Mouse (Mus musculus) cerebellum, adult 11-12 months (tissue): ENCODE results near the gene Glt8d2.

ENCODE experiments used
- DNase-seq: peaks from one replicate; pipeline ENCODE4 v3.0.0; 2022

Gene Glt8d2

DNA sequence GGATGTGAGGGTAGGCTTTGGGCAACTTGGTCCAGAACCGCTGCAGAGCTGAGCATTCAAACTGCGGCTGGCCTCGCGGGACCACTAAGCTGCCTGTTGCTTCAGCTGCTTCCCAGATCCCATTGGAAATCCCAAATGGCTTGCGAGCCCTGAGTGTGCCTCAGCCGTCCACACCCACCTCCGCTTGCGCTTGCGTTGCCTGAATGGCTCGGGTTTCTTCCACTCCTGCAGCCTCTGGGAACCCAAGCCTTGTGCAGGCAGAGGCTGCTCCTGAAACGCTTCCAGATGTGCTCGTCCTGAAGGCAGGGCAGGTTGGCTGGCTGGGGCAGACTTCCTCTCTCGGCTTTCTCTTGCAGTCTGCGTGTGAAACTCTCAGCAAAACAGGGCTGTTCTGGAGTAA is at the start of gene Glt8d2:
Gene Glt8d2, minus strand, starts transcription at position 157 of the 400 bp plus-strand sequence.
- DNase-seq, result no peak

DNA sequence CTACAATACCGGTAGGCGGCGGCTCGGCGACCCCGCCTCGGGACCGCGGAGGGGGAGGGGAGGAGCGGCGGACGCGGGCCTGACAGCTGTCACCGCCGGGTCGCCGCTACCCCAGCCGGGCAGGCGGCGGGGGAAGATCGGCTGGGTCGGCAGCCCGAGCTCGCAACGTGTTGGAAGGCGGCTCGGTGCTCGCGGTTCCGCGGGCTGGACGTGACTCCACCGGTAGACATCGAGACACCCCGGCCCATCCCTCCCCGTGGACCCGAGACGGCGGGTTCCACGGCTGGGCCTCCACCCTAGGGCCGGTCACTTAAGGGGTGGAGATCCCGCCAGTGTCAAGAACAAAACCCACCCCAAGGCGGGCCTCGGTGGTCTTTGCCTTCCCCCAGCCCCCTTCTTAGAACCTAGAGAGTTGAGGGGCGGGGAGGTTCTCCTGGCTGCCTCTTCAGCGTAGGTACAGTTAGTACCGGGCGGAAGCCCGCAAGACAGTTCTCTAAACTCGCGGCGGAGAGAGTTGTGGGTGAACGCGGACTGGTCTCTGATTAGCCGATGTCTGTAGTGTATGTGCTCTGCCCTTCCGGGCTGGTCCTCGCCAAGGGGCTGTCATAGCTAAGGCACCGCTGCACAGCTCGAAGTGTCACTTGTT is 9.0 kb upstream of the Glt8d2 start:
- no peak for DNase-seq

- peak; percentile 89 for DNase-seq
Observed at GRCm38 (mm10) chr10:82698712-82699261, 8.3 kb upstream of the Glt8d2 start.

DNA sequence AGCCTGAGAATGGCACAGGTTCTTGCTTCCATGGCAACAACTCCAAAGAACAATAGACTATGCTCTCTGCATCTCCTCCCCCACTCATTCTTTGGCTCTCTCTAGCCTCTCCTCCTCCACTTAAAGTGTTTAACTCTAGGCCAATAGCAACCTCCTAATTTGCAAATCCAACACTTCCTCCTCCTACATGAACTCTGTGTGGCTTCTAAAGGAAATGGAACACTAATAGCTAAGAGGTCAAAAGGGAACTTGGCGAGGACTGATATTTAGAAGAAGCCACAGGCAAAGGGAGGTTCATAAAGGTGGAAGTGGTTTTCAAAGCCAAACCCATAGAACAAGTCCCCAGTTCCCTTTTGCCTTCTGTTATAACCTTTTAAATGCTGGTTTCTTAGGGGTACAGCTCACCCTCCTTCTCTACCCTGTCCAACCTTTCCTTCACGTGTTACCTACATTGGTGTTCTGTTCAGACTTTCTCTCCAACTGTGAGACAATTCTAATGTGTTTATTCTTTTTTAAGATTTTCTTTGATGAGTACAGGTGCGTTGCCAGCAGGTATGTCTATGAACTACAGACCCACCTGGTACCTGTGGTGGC is 7.0 kb upstream of the Glt8d2 start:
- no peak for DNase-seq

GRCm38 (mm10) chr10:82696453-82697079 is 6.1 kb upstream of the Glt8d2 start:
- DNase-seq, result peak; percentile 58

DNA sequence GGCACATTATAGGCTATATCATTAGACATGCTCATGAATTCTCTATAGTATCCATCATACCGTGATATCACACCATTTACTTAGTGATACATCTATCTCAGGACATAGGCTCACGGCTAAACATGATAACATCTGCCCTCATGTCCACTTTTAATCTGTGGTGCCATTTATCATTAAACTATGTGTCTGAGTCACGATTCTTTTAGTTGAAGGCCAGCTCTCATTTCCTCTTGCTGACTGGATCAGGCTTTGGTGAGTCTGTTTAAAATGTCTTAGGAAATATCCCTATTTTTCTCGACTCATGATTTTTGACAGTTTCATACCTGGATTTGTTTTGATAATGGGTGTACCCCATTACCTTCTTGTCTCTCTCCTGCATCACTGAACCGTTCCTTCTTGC is 5.5 kb upstream of the Glt8d2 start, which contains the start of gene Hcfc2:
Gene Hcfc2, plus strand, starts transcription at position 205 of the 400 bp plus-strand sequence.
- DNase-seq, result no peak

DNA sequence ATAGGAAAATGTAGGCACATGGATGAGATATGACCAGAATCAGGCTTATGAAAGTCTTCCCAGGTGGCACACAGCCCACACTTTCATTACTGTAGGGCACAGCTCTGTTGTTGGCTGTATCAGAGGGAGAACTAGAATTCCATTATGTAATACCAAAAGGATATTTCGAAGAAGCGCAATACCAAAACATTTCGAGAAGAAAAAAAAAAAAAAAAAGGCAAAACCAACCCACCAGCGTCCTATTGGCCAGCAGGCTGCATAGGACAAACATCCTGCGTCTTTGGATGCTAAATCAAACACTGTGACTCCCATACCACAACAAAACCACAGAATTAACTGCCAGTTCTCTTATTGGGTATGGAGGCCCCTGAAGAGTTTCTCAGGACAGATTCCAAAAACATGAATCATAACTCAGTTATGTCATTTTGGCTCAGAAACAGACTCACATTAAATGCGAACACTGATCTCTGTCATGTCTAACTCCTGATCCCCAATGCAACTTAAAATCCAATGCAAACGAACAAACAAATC is 704 bp downstream of the Glt8d2 start:
- no peak for DNase-seq

- DNase-seq, result no peak
Observed at GRCm38 (mm10) chr10:82685440-82685839, 5.0 kb downstream of the Glt8d2 start.

- DNase-seq, result peak; percentile 56
Observed at GRCm38 (mm10) chr10:82681639-82682038, 8.8 kb downstream of the Glt8d2 start.

- no peak for DNase-seq
Observed at GRCm38 (mm10) chr10:82680769-82681168, 9.7 kb downstream of the Glt8d2 start.

DNA sequence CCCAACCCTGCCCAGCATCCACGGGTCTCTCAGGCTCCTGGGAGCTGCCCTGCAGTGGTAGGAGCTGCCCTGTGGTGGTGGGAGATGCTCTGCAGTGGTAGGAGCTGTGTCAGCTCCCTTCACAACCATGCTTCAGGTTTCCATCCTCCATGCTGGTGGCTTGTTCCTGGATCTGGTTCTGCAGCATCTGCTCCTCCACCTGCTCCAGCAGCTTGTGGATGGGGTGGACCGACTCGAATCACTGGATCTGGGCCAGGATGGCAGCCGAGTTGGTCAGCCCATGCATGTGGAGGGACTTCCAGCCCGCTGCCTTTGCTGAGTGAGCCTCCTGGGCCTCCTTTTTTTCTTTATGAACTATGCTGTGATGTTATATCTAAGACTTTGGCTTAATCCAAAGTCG is 13.5 kb downstream of the Glt8d2 start:
- DNase-seq, result peak; percentile 97

DNA sequence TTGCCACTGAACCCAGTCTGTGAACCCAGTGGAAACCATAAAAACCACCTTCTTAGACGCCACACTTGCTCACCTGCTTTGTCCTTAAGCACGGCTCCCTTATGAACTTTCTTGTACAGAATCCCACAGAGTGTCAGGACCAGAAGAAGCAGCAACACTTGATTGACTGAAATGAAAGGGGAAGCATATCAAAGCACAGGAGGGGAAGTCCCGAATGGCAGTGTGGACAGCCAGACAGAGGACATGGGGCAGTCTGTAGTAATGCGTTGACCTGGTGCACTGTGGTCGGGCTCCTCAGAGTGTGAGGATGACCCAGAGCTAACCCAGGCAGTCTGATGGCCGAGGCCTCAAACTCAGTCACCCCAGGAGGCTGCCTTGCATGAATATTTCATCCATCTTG is 20.2 kb downstream of the Glt8d2 start:
- no peak for DNase-seq

DNA sequence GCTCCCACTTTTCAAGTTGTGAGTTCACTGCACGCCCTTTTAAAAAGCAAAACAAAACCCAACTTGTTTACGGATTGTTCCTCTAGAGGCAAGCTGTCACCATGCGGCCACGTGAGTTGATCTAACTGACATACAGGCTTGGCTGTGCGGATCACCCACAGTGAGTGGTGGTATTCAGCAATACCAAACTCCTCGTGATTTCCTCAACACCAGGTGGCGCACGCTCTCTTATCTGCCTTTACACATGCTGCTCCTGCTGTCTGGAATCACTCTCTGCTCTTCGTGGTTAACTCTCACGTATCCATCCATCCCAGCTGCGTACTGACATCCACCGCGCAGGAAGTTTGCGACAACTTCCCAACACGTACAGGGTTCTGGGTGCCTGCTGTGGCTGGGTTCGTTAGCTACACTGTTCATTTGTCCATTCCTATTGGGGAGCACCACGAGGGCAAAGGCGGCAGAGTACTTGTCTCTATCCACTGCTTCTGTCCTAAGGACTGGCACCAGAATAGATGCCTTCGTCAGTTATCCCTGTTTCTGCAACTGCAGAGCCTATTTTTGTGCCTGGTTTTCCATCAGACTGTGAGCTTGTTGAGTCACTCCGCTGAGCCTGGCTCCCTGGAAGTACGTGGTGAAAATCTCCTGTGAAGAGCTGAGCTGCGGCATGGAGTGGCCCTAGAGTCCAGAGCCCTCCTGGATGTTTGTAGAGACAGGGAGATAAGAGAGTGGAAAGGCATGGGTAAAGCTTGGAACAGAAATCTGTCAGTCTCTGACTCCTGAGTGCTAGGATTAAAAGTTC is 23.8 kb downstream of the Glt8d2 start:
- peak; percentile 86 for DNase-seq

DNA sequence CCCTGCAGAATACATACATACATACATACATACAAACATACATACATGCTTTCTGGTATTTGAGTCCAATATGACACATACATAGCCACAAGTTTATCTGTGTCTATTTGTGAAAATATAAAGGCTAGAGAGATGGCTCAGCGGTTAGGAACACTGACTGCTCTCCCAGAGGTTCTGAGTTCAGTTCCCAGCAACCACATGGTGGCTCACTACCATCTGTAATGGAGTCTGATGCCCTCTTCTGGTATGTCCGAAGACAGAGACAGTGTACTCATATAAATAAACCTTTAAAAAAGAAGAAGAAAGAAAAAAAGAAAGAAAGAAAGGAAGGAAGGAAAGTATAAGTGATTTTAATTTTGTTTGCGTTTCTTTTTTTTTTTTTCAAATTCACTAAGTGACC is 24.5 kb downstream of the Glt8d2 start:
- no peak for DNase-seq

- no peak for DNase-seq
Observed at GRCm38 (mm10) chr10:82663289-82663688, 27.2 kb downstream of the Glt8d2 start.

GRCm38 (mm10) chr10:82662267-82662990 is 28.0 kb downstream of the Glt8d2 start:
- peak; percentile 86 for DNase-seq

- DNase-seq, result peak; percentile 52
Observed at GRCm38 (mm10) chr10:82661820-82662219, 28.6 kb downstream of the Glt8d2 start.

DNA sequence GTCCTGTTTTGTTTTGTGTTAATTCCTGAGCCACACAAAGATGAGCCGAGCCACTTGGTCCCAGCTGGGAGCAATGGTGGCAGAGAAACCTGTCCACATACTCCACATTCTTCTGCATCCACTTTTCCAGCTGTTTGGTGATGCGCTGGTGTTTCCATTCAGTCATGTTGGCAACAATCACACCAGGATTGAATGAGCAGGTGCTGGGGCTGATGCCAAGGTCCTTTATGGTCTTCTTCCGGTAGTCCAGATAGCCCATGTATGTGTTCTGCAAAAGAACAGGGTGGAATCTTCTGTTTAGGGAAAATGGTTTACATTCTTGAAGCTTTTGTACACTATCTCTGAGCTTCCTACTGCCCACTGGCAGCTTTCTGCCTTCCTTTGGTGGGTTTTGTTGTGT is 35.9 kb downstream of the Glt8d2 start:
- DNase-seq, result no peak

GRCm38 (mm10) chr10:82652625-82653024 is 37.8 kb downstream of the Glt8d2 start:
- DNase-seq, result no peak

GRCm38 (mm10) chr10:82651221-82651620 is 39.2 kb downstream of the Glt8d2 start:
- DNase-seq, result no peak

- DNase-seq, result no peak
Observed at GRCm38 (mm10) chr10:82647205-82647811, 43.1 kb downstream of the Glt8d2 start.

DNA sequence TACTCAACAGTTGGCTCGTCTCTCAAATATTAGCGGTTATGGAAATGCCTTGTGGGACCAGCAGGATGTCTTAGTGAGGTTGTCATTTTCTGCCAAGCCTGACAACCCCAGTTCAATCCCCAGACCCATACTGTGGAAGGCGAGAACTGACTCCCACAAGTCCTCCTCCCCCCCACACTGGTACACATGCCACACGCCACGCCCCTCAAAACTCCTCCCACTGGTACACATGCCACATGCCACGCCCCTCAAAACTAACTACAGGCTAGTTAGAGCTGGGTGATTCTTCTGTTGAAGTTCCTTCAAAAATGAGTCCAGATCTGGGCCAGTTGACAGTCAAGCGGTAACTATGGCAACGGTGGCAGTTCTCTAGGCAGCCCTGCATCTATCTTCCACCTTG is 44.4 kb downstream of the Glt8d2 start:
- DNase-seq, result no peak
